Mouse (Mus musculus) small intestine, adult 2 months (tissue): Measurements from ENCODE around the gene Rarg.

ENCODE experiments used
- CTCF ChIP-seq: fragments of 200-500 bp; IDR thresholded peaks from 2 replicates; pipeline ENCODE4 v1.5.1; 2012; ENCODE audit warnings: low read depth, mild to moderate bottlenecking, control low read depth, inconsistent platforms, low read length, moderate library complexity, mixed read lengths; ENCODE audit not compliant: insufficient replicate concordance, insufficient read length; ENCODE audit errors: extremely low read depth
- POLR2A ChIP-seq: fragments of 200-500 bp; IDR thresholded peaks from 2 replicates; pipeline ENCODE4 v1.6.1; 2012; ENCODE audit warnings: low read depth, mild to moderate bottlenecking, control low read depth, inconsistent platforms, low read length, moderate library complexity

- no peak for TF ChIP-seq CTCF
- TF ChIP-seq POLR2A = no peak
Measured at GRCm38 (mm10) chr15:102273982-102274716, 16.8 kb upstream of the Rarg start.
